9 mouse cellular contexts compared by ENCODE assay signal in genomic region chr12:44572664-44573063, GRCm38 (mm10).
DNase-seq lines count a peak whose midpoint lies in the region; ATAC-seq and TF ChIP-seq lines count a peak whose summit lies in the region.
"Had no signal": no experiment of that assay in that cellular context is flagged by ENCODE, and none has a peak within 500 bp of the region (broad histone marks: within the 10 kb centered on the region; RNA-seq: fewer than 3 reads in every experiment).

No protein-coding gene starts in this region.

- H3K27ac ChIP-seq in ES-E14 (ENCODE audit: insufficient read depth, low read depth, low read length, poor library complexity, severe bottlenecking) = no peak overlapping the region
- no peak overlapping the region for H3K27ac ChIP-seq in heart, embryonic 10.5 days
- H3K27ac ChIP-seq: heart, embryonic 15.5 days; limb, embryonic 15.5 days had no signal

- ATAC-seq in activated CD4-positive, CD25-positive, alpha-beta regulatory T cell, adult 4 months = peak; percentile 46

- WGBS in heart, embryonic 10.5 days = 26% methylated on average over 3 of the region's 3 CpGs

- no peaks in the 10 kb centered on the region for H3K4me1 ChIP-seq in ES-E14 (ENCODE audit: control insufficient read depth in 2 of 2, insufficient read depth in 2 of 2, low read length in 2 of 2, poor library complexity in 1 of 2)
- H3K4me1 ChIP-seq in heart, embryonic 10.5 days = no peaks in the 10 kb centered on the region
- H3K4me1 ChIP-seq: heart, embryonic 15.5 days; limb, embryonic 15.5 days had no signal

- H3K9ac ChIP-seq in ES-E14 (ENCODE audit: insufficient read depth, low read depth, low read length, poor library complexity, severe bottlenecking) = no peak overlapping the region
- H3K9ac ChIP-seq: heart, embryonic 15.5 days; limb, embryonic 15.5 days had no signal

- H3K36me3 ChIP-seq in ES-E14 (ENCODE audit: control insufficient read depth, insufficient read depth, low read length, poor library complexity, severe bottlenecking) = no peaks in the 10 kb centered on the region
- H3K36me3 ChIP-seq in heart, embryonic 10.5 days = no peaks in the 10 kb centered on the region
- H3K36me3 ChIP-seq: heart, embryonic 15.5 days; limb, embryonic 15.5 days had no signal

- intact Hi-C loops in heart, postnatal 14 days (cut with DNase I) = no loop called here

- no peaks in the 10 kb centered on the region for H3K9me3 ChIP-seq in ES-E14 (ENCODE audit: control insufficient read depth, insufficient read depth, low read depth, low read length)
- H3K9me3 ChIP-seq in heart, embryonic 10.5 days = no peaks in the 10 kb centered on the region
- H3K9me3 ChIP-seq: heart, embryonic 15.5 days; limb, embryonic 15.5 days had no signal

- DNase-seq in kidney, adult 9 months = peak; percentile 7
- DNase-seq in kidney, postnatal 10 days = no peak
- peak; percentile 34 for DNase-seq in ES-E14 (ENCODE audit: low read depth, low spot score)
- peak; percentile 15 for DNase-seq in lung, postnatal 10 days
- no peak for DNase-seq in heart, postnatal 14 days
- no peak for DNase-seq in heart, embryonic 10.5 days (ENCODE audit: low spot score)

- H3K27me3 ChIP-seq in heart, embryonic 10.5 days (ENCODE audit: insufficient read depth, poor library complexity, severe bottlenecking) = no peaks in the 10 kb centered on the region
- H3K27me3 ChIP-seq: heart, embryonic 15.5 days; limb, embryonic 15.5 days had no signal

- H3K4me3 ChIP-seq in ES-E14 (ENCODE audit: insufficient read depth in 1 of 2, low read depth in 1 of 2, low read length in 2 of 2, poor library complexity in 1 of 2, severe bottlenecking in 1 of 2) = no peak overlapping the region
- H3K4me3 ChIP-seq in heart, embryonic 10.5 days = no peak overlapping the region
- H3K4me3 ChIP-seq: heart, embryonic 15.5 days; limb, embryonic 15.5 days had no signal

- in situ Hi-C loops in ES-E14 (cut with MboI; ENCODE audit: low sequenced_read_pairs in 2 of 2, unreplicated experiment in 2 of 2) = loop anchor here in 1 of 2 experiments (25.0 kb wide), 1 partner anchor 260 kb away; no protein-coding TSS in a partner anchor

TF ChIP-seq in ES-E14, 5 proteins besides CTCF, POLR2A, EP300 and RAD21:
- no peak for TF ChIP-seq MAFK (IDR thresholded peaks at IDR 0.05; ENCODE audit: insufficient read depth, low read depth, low read length)
- TF ChIP-seq CHD2 (IDR thresholded peaks at IDR 0.05; ENCODE audit: low read depth, low read length) = no peak
- TF ChIP-seq ZC3H11A (IDR thresholded peaks at IDR 0.05; ENCODE audit: borderline replicate concordance, low read depth, low read length) = no peak
- TF ChIP-seq HCFC1 (IDR thresholded peaks at IDR 0.05; ENCODE audit: borderline replicate concordance, insufficient read depth, low read length) = no peak
- no peak for TF ChIP-seq ZNF384 (IDR thresholded peaks at IDR 0.05; ENCODE audit: low read depth, low read length)

Comparison
In these comparisons a context has a peak if more than half of its experiments do, and no peak if none do; other contexts are left out.
1. DNase-seq: peak in kidney, adult 9 months (single experiment), ES-E14 (single experiment) and lung, postnatal 10 days (single experiment); none in kidney, postnatal 10 days (single experiment), heart, postnatal 14 days (0 of 2) and heart, embryonic 10.5 days (single experiment).